Mouse (Mus musculus) adrenal gland, postnatal 10 days (tissue): ENCODE data around the gene Acads. TPM values are rescaled to one million over a fixed set of nuclear protein-coding genes. Genes with fewer than 3 reads are reported as not detected.

Experiments used
- DNase-seq: peaks from one replicate; pipeline ENCODE4 v3.0.0; 2021; ENCODE audit warnings: mixed read lengths
- total RNA-seq, 2 experiments: library from RNA; stranded (reverse); gene quantifications; 2 replicates each; pipeline ENCODE4 v1.2.3; 2021

Acads gene
- total RNA-seq, 2 experiments from 2014 or later = 356 to 367 TPM

DNA sequence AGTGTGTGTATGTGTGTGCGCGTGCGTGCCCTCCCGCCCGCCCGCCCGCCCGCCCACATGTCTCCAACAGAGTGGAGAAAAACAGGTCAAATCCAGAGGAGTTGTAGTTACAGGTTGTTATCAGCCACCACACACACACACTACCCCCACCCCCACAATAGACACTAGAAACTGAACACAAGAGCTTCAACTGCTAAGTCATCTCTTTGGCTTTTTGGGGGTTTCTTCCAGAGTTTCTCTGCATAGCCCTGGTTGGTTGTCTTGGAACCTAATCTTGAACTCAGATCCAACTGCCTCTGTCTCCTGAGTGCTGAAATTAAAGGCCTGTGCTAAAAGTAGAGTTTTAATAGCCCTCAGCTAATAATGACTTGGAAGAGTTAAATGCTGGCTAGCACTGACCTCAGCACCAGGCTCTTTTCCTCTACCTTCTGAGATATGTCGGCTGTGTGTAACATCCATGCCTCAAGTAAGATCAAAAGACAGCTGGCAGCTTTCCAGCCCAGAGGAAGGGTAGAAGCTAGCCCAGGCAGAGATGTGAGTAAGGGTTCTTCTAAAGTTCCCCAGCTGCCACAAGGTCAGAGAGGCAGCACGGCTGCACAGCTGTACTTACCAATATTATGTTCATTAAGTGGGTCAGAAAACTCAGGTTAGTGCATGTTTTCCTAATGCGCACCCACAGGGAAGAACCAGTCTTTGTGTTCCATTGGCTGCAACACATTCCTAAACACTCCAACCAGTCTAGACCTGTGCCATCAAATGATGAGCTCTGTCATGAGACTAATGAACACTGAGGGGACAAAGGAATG lies 47.8 kb downstream of the Acads start:
- DNase-seq = peak; percentile 68

DNA sequence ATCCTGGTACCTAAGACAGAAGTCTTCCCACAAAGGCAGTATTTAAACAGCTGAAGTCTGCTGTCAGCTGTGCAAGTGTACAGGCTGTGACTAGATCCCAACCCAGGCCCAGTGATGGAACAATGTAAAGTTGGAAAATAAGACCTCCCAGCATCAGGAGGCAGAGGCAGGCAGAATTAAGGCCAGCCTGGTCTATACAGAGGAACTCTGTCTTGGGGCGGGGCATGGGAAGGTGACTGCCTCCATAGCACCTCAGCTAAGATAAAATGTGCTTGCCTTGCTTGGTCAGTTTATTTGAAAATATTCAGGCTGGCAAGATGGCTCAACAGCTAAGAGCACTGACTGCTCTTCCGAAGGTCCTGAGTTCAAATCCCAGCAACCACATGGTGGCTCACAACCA lies 48.7 kb downstream of the Acads start:
- DNase-seq = no peak

DNA sequence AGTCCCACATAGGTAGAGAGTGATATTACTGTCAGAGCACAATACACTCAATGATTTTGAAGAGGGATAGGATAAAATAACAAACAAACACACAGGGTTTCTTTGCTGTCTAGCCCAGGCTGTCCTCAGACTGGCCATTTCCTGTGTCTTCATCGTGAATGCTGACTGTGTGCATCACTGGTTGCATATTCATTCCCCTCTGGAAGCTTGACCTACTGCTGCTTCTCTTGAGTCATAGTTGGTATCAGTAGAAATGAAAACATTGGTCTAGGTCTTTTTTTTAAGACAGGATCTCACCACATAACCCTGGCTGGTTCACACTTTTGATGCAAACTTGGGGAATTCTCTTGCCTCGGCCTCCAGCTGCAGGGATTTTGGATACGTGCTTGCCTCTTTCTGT lies 49.5 kb downstream of the Acads start:
- DNase-seq = no peak

DNA sequence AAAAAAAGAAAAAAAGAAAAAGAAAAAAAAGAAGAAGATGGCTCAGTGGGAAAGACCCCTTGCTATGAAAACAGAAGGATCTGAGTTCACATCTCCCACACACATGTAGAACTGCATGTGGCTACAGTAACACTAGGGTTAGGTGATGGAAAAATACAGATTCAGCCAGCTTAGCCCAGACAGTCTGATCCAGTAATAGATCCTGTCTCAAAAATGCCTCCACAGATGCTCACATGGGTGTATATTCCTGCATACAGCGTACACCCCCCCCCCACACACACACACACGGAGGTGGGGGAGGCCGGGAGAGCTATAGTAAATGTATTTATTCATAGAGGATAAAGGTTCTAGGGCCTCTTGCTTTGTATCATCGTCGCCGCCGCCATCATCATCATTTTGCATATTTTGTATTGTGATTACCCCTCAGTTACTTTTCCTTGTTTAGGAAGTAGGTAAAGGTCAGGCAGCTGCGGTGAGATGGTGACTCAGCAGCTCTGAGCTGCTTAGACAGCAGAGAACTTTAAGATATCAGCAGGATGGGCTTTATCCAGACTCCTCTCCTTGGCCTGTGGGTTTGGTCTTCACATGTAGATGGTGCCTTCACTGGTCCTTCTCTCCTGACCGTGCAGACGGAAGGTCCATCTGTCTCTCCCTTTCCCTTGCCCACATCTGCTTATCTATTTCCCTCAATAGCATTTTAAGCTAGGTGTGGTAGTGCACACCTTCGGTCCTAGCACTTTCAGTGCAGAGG lies 50.3 kb downstream of the Acads start:
- DNase-seq = no peak

DNA sequence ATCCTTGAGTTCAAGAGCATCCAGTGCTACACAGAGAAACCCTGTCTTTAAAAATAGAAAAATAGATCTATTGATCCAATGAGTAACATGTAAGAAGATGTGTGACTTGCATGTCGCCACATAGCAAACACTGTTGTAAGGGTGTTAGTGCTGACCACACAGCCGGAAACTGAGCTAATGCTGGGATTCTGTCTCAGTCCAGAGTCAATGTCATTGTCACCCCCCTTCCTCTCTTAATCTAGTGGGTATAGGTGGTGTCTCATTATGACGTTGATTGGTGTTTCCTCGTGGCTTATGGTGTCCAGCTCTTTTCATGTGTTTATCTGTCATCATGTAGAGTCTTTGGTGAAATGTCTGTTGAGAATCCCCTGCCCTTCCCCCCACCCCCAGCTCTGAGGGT lies 52.9 kb downstream of the Acads start:
- DNase-seq = no peak

DNA sequence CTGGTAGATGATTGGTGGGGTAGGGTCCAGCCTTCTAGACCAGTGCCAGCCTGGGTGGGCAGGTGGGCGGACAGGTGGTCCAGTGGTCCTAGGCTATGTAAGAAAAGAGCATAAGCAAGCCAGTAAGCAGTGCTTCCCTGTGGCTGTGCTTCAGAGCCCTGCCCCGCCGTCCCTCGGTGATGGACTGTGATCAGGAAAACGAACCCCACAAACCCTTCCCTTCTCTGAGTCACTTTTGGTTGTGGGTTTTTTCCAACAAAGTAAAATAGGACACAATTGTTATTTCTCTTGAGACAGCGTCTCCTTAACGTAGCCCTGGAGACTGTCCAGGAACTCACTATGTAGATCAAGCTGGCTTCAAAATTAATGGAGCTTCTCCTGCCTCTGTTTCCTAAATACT lies 55.8 kb downstream of the Acads start:
- DNase-seq = no peak

DNA sequence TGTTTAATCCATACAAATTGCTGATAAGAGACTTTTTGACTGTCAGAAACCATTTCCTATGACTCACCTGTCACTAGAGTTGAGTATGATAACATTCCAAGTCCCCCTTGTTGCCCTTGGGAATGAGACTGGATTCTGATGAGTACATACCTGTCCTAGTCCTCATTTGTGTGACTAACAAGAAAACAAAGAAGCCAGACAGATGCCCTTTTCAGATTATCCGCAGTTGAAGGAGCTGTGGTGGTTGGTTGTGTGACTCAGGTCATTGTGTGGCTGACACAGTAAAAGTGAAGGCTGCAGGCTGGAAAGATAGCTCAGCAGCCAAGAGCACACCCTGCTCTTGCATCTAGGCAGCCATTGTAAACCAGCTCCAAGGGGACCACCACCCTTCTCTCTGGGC lies 56.6 kb downstream of the Acads start:
- no peak for DNase-seq

DNA sequence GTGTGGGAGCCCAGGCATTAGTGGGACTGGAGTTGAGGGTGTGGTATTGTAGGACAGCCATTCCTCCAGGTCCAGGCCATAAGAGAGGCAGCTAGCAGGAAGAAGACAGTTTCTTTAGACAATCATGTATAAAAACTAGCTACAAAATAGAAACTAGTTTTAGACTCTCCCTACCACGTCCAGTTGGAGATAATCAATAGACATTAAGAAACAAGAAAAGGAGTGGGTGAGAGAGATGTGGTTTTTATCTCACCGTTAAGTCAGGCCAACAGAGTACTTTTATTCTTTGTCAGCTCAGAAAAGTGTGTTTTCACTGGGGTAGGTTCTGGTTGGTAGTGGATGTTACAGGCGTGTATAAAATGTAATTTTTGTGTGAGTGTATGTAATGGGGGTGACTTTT lies 58.2 kb downstream of the Acads start:
- DNase-seq = no peak

Other genes with a start within 250 kb of the Acads start
- gene Oasl2, start 222.4 kb downstream of the Acads start, total RNA-seq = 1 to 10 TPM; 4.3 to 8.2 TPM
- 1 to 10 TPM in 1 of 2 experiments, under 1 TPM in 1; 0.70 to 1.5 TPM for gene Oasl1, start 196.1 kb downstream of the Acads start, total RNA-seq
- gene 2210016L21Rik, start 177.2 kb downstream of the Acads start, total RNA-seq = 10 to 100 TPM; 34.3 to 35.8 TPM
- 1 to 10 TPM; 1.7 to 3.3 TPM for gene Hnf1a, start 148.3 kb downstream of the Acads start, total RNA-seq
- gene Sppl3, start 108.2 kb downstream of the Acads start, total RNA-seq = 10 to 100 TPM; 54.7 to 63.1 TPM
- gene Gm10401, start 21.1 kb downstream of the Acads start, total RNA-seq = not detected
- gene Unc119b, start 15.6 kb upstream of the Acads start, total RNA-seq = 10 to 100 TPM; 31.8 to 34.1 TPM
- 100 to 1,000 TPM; 160 to 163 TPM for gene Mlec, start 38.8 kb upstream of the Acads start, total RNA-seq
- gene Cabp1, start 75.0 kb upstream of the Acads start, total RNA-seq = 1 to 10 TPM; 4.1 to 4.4 TPM
- gene Pop5, start 116.5 kb upstream of the Acads start, total RNA-seq = 10 to 100 TPM; 86.6 to 97.6 TPM
- 100 to 1,000 TPM; 228 to 254 TPM for gene Rnf10, start 153.6 kb upstream of the Acads start, total RNA-seq
- 100 to 1,000 TPM in 1 of 2 experiments, 10 to 100 TPM in 1; 90.7 to 114 TPM for gene Coq5, start 160.3 kb upstream of the Acads start, total RNA-seq
- gene Dynll1, start 181.7 kb upstream of the Acads start, total RNA-seq = 100 to 1,000 TPM; 243 to 258 TPM
- gene Srsf9, start 207.8 kb upstream of the Acads start, total RNA-seq = 10 to 100 TPM; 67.1 to 70.7 TPM
- gene Gatc, start 221.8 kb upstream of the Acads start, total RNA-seq = 10 to 100 TPM; 19.1 to 20.1 TPM
- 10 to 100 TPM; 28.5 to 30.1 TPM for gene Triap1, start 221.9 kb upstream of the Acads start, total RNA-seq
- 1,000 to 10,000 TPM; 1,718 to 1,856 TPM for gene Cox6a1, start 229.6 kb upstream of the Acads start, total RNA-seq